Mouse (Mus musculus) layer of hippocampus, adult 9-10 months (tissue): ENCODE measurements around the gene Kif24.
"Not testable (repeated sequence)": the region's sequence is repeated elsewhere in the genome, so short reads cannot be mapped to it uniquely, and the experiment has no call there.

ENCODE experiments used
- DNase-seq: peaks from one replicate; pipeline ENCODE4 v3.0.0; 2022; ENCODE audit warnings: low spot score

Gene Kif24

DNA sequence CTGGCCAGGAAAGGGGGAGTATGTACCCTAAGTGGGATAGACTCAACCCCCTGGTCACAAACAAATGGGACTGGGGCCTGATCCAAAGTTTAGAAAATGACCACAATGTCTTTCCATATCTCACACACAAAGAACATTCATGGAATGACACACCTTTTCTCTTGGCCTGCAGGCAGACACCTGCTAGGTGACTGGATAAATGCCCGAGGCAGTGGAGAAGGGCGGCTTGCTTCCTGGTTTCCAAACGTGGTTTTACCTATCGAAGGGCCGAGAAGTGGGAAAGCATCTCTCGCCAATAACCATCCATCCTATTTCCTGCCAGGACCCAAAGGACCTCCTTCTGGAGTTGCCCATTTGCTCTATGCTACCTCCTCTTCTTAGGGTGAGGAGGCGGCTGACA is 28.3 kb upstream of the Kif24 start:
- no peak for DNase-seq

DNA sequence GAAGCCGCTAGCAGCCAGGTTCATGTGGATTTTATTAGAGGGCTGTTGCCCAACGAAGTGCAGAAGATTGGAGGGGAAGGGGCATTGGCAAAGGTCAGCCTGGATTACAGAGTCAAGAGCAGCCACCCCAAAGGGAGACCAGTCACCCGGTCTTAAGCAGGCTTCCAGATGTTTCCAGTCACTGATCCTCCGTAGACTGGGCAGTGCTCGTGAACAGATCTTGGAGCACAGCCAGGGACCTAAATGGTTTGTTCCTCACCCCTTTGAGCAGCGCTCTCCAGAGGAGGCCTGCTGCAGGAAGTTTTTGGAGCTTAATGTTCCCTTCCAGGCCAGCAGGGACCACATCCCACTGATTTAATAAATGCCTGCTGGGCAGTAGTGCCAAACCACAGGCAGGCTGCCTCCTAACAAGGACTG is 16.9 kb upstream of the Kif24 start:
- DNase-seq: no peak

DNA sequence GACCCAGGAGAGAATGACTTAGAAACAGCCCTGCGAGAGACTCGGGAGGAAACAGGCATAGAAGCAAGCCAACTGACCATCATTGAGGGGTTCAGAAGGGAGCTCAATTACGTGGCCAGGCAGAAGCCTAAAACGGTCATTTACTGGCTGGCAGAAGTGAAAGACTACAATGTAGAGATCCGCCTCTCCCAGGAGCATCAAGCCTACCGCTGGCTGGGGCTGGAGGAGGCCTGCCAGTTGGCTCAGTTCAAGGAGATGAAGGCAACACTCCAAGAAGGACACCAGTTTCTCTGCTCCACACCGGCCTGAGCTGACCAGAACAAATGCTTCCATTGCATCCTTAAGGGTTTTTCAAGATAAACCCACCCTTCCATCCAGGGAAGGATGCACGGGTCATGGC is 15.6 kb upstream of the Kif24 start:
- DNase-seq: no peak

DNA sequence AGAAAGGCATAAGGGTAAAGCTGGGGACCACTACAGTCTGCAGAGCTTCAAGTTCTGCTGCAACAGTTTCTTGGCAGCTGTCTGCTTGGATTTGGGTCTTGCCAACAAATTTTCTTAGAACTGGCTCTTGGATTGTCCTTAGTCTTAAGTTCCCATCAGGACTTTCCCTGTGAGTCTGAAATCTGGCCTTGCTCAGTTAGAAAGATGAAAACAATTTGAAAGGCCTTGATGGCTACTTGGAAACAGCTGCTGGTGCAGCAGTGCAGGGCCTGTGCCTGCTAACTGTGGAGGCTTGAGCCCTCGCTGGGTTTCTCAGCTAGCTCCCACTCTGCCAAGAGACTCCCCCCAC is 14.7 kb upstream of the Kif24 start:
- no peak for DNase-seq

DNA sequence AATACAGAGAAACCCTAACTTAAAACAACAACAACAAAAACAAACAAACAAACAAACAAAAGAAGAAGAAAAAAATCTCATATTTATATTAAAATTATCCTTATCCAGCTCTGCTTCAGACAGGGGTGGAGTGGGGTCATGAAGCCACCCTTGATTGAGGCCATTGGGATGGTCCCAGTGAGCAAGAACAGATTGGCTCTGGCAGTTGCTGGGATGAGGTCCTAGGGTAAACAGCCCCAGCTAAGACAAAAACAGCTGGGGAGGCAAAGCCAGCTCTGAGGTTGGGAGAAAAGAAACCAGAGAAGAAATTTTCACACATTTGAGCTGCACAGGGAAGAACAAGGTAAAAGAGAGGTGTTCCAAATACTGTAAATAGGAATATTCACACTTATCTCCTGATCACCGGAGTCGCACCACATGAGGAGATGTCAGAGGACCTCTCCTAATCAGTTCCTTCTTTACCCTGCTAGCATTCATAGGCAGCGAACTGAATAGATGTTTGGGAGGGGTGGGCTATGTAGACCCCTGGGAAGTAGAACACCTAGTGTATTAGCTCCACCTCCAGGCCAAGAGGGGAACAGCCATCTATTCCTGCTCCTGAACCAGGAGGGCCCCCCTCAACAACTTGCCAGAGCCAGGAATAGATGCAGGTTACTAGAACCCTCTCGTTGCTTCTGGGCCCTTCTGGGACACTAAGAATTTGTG is 14.2 kb upstream of the Kif24 start:
- no peak for DNase-seq

DNA sequence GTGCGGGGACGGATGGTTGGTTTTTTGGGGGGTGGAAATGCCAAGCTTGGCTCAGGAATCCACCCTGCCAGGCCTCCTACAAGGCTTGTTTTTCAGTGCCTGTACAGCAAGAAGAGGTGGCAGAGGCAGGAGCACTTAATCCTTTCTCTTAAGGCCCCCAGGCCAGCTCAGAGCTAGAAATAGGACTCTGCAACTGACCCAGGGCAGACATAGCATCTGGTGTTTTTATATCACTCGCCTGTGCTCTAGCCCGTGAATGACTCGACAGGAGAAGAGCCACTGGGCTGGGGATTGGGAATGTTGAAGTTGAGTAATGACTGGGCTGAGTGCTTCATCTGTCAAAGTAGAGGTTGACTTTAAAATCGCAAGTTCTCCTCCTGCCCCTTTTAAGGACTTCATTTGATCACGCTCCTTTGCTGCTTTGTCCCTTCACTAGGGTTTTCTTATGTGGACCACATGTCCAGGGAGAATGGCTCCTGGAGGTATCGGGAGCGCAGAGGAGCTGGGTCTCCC is 13.0 kb upstream of the Kif24 start:
- no peak for DNase-seq

DNA sequence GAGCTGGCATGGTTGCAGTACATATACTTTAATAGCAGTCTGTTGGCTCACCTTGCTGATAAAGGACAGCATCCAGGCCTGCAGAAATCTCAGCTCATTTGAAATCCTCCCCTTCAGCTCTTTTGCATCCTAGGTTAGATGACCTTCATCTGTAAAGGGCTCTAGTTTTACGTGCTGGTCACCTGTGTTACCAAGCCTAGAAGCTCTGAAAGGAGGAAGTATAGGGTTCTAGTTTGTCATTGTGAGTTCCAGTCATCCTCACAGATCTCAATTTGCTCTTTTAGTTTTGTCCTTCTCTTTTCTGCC is 6.7 kb upstream of the Kif24 start:
- no peak for DNase-seq

DNA sequence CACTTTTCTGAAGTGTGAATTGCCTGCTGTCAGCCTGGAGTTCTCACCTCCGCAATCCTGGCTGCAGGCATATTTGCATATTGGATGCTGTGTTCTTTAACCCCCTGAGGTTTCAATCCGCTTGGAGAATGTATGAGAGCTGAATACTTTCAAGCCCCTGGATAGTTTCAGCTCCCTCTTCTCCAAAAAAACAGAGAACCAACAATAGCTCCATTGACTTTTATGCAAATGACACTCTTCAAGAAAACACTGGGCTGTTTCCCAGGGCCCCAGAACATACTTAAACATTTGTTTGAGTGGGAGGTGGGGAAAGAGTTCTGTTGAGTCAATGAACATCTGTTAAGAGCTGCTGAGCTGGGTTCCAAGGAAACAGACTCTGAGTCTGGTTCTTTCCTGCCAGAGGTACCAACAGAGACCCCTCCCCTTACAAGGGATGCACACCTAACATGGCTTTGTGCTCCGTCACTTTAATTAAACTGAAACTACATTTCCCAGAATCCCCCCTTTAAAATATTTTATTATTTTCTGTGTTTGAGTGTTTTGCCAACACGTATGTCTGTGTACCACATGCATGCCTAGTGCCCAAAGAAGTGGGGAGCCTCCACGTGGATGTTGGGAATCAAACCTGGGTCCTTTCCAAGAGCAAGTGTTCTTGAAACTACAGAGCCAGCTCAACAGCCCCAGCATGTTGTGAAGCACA is 6.1 kb upstream of the Kif24 start:
- DNase-seq: no peak

DNA sequence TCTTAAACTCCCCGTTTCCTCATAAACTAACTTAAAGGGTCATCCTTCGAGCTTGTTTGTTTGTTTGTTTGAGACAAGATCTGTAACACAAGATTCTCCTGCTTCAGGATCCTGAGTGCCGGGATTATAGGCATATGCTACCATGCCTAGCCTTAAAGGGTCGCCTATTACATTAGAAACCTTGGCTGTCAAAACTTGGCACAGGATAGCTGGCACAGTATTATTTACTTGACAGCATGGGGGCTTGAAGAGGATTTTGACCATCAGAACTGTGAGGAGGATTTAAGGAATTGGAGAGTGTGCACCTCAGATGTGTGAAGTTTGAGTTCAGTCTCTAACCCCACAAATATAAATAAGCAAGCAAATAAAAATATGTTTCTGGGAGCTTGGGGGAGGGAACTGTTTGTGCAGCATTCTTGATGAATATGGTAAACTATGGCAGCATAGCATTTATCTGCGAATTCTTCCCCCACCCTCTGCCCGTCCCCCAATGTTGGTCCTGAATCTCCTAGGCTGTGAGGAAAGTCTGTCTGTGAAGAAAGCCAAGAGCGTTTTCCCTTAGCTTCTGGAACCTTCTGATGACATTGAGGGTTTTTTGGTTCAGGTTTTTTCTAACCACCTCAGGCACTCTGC is 5.5 kb upstream of the Kif24 start:
- DNase-seq: no peak

DNA sequence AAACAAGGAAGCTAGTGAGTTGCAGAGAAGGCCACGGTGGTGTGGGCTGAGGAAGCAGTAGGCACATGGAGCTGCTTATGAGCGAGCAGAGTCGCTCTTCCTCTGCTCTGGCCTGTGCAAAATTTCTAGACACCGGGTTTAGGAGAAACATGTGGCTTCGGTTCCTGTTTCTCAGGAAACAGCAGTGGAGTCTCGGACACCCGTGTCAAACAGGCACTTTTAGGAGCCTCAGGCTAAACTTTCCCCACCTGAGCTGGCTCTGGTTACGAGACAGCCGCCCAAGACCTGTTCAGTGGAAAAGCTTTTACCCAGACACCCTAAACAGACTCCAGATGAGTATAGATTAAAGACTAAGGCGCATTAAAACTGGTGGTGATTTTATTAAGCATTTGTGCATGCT is 4.5 kb upstream of the Kif24 start:
- no peak for DNase-seq

DNA sequence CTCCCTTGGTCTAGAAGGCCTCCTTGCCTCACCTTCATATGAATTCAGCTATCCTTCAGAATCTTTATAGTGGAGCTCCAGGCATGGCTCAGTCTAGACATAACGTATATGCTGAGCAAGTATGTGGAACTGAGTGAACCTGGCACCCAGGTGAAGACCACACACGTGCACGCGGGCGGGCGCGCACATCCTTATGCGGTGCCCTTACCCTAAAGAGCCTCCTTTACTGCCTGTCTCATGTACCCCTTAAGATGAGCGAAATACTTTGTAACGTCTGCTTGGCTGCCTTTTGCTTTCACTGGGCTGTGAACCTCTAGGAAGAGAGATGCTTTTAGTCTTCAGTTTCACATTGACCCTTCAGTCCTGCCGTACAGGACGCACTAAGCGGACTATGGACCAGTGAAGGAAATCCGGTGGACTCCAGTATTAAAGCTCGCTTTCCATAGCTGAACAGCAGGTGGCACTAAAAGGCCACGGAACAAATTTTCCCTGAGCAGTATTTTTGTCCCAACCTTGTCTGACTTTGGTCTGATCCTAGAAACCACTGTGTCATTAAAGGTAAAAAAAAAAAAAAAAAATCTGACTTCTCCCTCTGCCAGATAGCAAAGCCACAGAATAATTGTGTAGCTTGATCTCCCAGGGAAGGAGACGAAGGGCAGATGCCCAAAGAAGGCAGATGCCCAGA is 3.9 kb upstream of the Kif24 start:
- DNase-seq: no peak

DNA sequence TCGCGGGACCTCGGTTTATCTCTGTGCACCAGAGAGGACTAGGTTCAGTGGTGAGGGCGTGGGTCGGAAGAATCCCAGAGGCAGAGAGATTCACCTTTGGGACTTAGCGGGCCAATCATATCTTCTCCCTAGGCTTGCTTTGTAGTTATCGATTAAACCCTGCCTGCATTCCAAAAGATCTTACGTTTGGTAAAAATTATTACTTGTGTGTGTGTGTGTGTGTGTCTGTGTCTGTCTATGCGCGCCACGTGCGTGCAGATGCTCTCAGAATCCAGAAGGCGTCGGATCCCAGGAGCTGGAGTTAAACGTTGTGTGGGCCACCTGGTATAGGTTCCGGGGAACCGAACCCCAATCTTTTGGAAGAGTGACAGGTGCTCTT is 589 bp upstream of the Kif24 start:
- no peak for DNase-seq

DNA sequence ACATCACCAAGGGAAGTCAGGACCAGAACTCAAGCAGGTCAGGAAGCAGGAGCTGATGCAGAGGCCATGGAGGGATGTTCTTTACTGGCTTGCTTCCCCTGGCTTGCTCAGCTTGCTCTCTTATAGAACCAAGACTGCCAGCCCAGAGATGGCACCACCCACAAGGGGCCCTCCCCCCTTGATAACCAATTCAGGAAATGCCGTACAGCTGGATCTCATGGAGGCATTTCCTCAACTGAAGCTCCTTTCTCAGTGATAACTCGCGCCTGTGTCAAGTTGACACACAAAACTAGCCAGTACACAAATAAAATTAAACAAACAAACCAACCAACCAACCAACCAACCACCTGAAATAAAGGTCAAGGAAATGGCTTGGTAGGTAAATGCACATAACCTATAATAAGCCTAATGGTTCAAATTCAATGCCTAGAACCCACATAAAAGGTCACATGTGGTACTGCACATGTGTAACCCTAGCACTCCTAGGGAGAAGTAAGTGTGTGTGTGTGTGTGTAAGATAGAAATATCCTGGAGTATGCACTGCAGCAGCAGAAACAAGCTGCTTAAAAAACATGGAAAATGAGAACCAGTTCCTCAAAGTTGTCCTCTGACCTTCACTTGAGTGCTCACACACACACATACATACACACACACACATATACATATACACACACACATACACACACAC is 1.5 kb downstream of the Kif24 start:
- DNase-seq: not testable (repeated sequence)

DNA sequence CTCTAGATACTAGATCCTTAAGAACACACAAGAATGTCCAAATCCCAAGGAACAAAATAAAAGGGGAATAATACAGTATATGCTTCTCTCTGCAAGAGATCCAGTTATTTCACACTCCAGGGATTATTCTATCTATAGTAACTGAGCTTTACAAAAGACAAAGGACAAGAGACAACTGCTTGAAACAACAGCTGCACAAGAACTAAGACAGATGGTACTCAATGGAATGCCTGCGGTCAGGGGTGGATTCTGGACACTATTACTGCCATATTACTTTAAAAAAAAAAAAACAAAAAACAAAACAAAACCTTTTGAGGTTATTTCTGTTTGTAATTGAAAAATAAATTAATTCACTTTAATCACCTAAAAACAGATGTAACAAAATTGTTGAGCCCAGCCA is 4.0 kb downstream of the Kif24 start:
- DNase-seq: no peak

DNA sequence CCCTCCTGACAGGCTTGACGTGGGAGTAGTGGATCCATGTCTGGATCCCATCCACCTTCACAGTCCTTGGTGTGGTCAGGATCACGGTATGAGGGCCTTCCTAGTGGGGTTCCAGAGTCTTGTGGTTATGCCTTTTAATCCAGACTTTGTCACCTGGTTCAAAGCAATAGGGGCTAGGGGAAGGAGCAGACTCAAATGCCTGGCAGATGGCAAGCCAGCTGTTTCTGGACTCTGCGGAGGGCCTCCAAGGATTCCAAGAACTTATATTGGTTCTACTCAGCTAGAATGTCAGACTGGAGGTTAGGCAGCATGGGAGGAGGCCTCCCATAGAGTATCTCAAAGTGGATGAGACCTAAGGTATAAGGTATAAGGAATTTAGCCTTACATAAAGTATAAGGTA is 17.1 kb downstream of the Kif24 start:
- no peak for DNase-seq

DNA sequence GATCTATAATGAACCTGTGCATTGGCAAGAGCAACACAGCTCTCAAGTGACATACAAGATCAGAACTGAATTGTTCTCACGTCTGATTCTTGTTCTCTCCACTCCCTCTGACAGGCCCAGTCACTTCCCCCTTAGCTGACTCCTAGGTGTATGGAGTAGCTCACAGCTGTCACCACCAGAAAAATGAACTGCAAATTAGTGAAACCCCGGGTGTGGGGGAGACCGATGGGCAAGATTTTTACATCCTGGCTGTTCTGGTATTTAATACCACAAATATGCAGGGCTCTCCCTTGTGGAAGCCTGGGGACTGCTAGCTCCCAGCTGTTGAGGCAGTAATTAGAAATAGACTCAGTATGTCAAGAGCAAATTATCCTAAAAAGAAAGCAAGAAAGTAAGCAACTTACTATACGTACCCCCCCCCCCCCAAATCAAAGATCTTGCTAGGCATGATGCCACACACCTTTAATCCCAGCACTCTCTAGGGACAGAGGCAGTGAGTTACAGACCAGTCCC is 21.8 kb downstream of the Kif24 start:
- DNase-seq: no peak

DNA sequence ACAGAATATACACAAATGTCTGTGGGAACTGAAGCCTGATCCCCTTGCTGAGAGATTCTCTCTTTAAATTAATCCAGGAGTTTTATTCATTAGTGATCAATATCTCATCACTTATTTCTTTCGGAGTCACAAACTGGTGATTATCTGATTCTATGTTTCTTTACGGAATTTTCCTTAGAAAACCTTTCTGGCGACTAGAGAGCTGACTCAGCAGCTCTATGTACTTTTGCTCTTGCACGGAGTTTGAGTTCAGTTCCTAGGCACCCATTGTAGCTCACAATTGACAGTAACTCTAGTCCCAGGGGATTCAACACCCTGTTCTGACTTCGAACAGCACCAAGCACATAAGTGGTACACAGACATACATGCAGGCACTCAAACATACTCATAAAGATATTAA is 25.8 kb downstream of the Kif24 start:
- DNase-seq: no peak

DNA sequence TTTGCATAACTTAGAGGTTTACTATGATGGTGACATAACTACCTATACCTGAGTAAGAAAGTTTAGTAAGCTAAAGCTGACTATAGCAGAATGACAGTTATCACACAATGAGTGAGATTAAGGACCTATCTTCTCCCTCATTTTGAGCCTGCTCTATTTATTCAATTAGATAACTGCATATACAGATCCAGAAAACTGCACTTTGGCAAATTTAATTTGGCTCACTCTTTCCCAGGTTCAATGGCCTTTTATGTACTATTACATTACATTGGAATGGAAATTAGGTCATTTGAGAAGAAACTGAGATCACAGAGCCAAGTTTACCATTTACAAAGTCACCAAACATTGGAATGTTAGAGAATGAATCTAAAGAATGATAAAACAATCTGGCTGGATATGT is 47.7 kb downstream of the Kif24 start:
- DNase-seq: no peak

DNA sequence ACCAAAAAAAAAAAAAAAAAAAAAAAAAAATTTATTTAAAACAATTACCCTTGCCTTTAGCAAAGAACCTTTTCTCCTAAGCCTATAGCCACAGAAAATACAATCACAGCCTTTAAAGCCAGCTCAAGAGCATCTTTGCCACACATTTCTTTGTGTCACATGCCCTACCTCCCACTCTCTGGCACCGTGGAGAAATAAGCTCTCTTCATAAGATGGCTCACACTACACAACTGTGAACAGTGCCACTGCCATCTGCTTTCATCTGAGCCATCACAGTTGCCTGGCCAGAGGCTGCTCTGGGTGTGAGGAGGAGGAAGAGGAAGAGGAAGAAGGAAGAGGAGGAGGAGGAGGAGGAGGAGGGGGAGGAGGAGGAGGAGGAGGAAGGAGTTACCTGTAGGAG is 55.3 kb downstream of the Kif24 start:
- peak; percentile 15 for DNase-seq

DNA sequence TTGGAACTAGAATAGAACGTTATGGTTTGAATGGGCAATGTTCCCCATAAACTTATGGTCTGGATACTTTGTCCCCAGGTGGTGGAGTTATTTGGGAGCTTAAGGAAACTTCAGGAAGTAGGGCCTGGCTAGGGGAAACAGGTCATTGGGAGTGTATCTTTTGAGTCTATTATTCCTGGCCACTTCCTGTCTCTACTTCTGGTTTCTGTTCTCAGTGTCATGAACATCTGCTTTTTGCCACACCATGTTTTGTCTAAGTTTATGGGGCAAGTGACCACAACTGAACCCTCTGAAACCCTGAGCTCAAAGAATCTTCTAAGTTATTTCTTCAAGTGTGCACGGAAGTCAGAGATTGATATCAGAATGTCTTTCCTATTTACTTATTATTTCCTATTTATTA is 57.3 kb downstream of the Kif24 start:
- DNase-seq: no peak

DNA sequence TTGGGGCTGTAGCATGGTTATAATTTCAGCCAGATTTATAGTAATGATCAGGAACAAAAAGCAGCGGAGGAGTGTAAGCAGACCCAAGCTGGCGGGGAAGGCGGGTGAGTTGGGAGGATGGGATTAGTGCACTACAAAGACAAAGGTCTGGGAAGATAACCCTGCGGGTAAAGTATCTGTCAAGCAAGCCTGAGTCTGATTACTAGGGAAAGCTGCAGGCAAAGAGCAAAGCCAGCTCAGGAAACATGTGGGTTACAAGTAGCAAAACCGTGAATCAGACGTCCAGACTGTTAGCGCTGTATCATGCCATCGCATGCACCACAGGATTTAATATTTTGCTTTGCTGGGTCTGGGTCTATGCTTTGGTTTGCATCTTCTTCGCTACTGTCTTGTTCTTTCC is 58.1 kb downstream of the Kif24 start:
- no peak for DNase-seq

DNA sequence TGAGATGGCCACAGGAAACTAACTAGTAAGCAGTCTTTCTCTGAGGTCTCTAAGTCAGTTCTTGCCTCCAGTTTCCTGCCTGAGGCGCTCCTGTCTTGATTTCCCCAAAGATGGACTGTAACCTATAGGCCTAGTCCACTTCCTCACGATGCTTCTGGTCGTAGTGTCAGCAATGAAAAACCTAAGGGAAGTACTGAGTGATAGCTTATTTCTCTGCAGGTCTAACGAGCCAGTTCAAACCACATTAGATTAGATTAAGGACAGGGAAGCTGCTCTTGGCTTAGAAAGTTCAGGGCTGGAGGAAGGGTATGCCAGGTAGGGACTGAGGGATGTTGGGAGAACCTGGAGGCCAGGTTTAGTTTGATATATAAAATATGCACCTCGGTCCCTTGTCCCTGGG is 63.1 kb downstream of the Kif24 start:
- no peak for DNase-seq
